Mouse (Mus musculus): Measurements from ENCODE around the gene Unc80. TPM values are rescaled to one million over a fixed set of nuclear protein-coding genes. Genes with fewer than 3 reads are reported as not detected.
A peak's percentile ranks its signal among the peaks of the same experiment; 100 is the strongest.

Gene Unc80
- polyA plus RNA-seq, 1 experiment from 2014 or later: 0.56 TPM

DNA sequence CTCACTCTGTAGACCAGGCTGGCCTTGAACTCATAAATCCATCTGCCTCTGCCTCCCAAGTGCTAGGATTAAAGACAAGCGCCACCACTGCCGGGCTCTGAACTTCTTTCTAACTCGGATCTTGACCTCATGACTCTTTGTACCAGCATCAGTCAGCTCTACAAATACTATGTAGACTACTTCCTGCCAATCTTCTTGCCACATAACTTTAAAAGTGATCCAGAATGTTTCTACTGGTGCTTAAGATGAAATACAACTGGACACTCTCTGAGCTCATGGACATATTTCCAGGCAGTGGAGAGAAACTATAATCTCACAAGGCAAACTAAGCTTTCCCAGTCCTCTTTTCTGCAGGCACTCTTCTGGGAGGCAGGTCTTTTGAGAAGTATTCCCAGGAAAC lies 8.8 kb upstream of the Unc80 start:
- ATAC-seq (ENCODE audit: insufficient read depth, low FRiP score): no peak
- WGBS: 59% methylated on average over 3 of the region's 3 CpGs
- Histone ChIP-seq H3K36me3 (ENCODE audit: control insufficient read depth, insufficient read depth, low read length) (no peaks in the 10 kb centered on the region), H3K9ac (ENCODE audit: low read length) (no peak overlapping the region), H3K4me2 (ENCODE audit: low read depth, low read length) (no peak overlapping the region), H3K4me3 (replicated peaks; ENCODE audit: low read length) (no peak overlapping the region), H3K9me3 (replicated peaks; ENCODE audit: control insufficient read depth, low read length) (no peaks in the 10 kb centered on the region), H3K4me1 (ENCODE audit: control insufficient read depth, insufficient read depth, low read length) (no peaks in the 10 kb centered on the region), H3K27ac (ENCODE audit: low read length) (no peak overlapping the region), H3K27me3 (ENCODE audit: control insufficient read depth, insufficient read depth, low read length) (no peaks in the 10 kb centered on the region)

DNA sequence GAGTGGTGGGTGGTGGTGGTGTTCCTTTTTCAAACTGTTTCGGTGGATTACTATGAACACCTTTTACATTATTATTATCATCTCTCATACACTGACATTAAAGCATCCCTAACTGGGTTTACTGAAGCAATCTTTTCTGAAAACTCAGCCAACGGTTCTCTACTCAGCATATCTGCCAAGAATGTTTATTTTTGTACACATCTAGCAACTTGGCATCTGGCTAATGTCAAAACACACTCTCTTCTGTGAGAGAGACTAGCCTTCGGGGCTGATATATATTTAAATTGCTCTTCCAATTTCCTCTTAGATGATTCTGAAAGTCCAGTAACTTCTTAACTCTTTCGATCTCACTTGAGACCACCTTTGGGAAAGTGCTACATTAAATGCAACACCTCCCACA lies 7.3 kb upstream of the Unc80 start:
- Histone ChIP-seq H3K4me2 (ENCODE audit: low read depth, low read length) (no peak overlapping the region), H3K9ac (ENCODE audit: low read length) (no peak overlapping the region), H3K9me3 (replicated peaks; ENCODE audit: control insufficient read depth, low read length) (no peaks in the 10 kb centered on the region), H3K4me1 (ENCODE audit: control insufficient read depth, insufficient read depth, low read length) (no peaks in the 10 kb centered on the region), H3K4me3 (replicated peaks; ENCODE audit: low read length) (no peak overlapping the region), H3K27me3 (ENCODE audit: control insufficient read depth, insufficient read depth, low read length) (no peaks in the 10 kb centered on the region), H3K27ac (ENCODE audit: low read length) (no peak overlapping the region), H3K36me3 (ENCODE audit: control insufficient read depth, insufficient read depth, low read length) (no peaks in the 10 kb centered on the region)
- 52% methylated on average over 4 of the region's 4 CpGs for WGBS
- ATAC-seq (ENCODE audit: insufficient read depth, low FRiP score): no peak

- Histone ChIP-seq H3K27ac (ENCODE audit: low read length) (no peak overlapping the region), H3K9me3 (replicated peaks; ENCODE audit: control insufficient read depth, low read length) (no peaks in the 10 kb centered on the region)
Observed at GRCm38 (mm10) chr1:66468704-66469020, 495 bp downstream of the Unc80 start.

DNA sequence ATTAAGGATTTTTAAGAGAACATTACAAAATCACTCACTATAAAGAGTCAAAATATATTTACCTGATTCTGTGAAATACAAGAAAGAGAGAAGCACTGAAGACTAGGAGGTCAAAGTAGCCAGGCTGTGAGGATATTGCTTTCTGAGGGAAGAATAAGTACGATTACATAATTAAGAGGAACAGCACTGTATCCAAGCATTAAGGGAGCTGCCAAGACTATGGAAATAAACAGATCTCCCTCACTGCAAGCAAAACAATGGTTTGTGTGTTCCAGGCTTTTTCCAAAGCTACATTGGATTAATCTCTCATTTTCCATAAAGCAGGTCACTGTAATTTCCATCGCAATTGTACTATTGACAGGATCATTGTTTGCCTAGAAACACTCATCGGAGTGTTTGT lies 14.6 kb downstream of the Unc80 start:
- Histone ChIP-seq H3K9ac (ENCODE audit: low read length) (no peak overlapping the region), H3K9me3 (replicated peaks; ENCODE audit: control insufficient read depth, low read length) (no peaks in the 10 kb centered on the region), H3K36me3 (ENCODE audit: control insufficient read depth, insufficient read depth, low read length) (no peaks in the 10 kb centered on the region), H3K27ac (ENCODE audit: low read length) (no peak overlapping the region), H3K27me3 (ENCODE audit: control insufficient read depth, insufficient read depth, low read length) (no peaks in the 10 kb centered on the region), H3K4me3 (replicated peaks; ENCODE audit: low read length) (no peak overlapping the region), H3K4me2 (ENCODE audit: low read depth, low read length) (no peak overlapping the region), H3K4me1 (ENCODE audit: control insufficient read depth, insufficient read depth, low read length) (no peaks in the 10 kb centered on the region)
- no peak for ATAC-seq (ENCODE audit: insufficient read depth, low FRiP score)
- 79% methylated on average over 3 of the region's 3 CpGs for WGBS

More at GRCm38 (mm10) chr1:66468704-66469020, 495 bp downstream of the Unc80 start:
- H3K27me3 ChIP-seq (ENCODE audit: control insufficient read depth, insufficient read depth, low read length): 0 out of 2 replicates have a peak, but pooled peaks cover 4% of the 10 kb centered on the region
- no peaks in the 10 kb centered on the region for H3K4me1 ChIP-seq (ENCODE audit: control insufficient read depth, insufficient read depth, low read length)
- 34% methylated on average over 3 of the region's 3 CpGs for WGBS
- no peak overlapping the region for H3K9ac ChIP-seq (ENCODE audit: low read length)
- peak overlapping the region; percentile 50; the same call in 1 of the 2 replicates for H3K4me3 ChIP-seq (replicated peaks; ENCODE audit: low read length)
- H3K4me2 ChIP-seq (ENCODE audit: low read depth, low read length): peak overlapping the region; percentile 63
- ATAC-seq (ENCODE audit: insufficient read depth, low FRiP score): no peak
- no peaks in the 10 kb centered on the region for H3K36me3 ChIP-seq (ENCODE audit: control insufficient read depth, insufficient read depth, low read length)

- no peak overlapping the region for H3K4me2 ChIP-seq (ENCODE audit: low read depth, low read length)
- no peaks in the 10 kb centered on the region for H3K27me3 ChIP-seq (ENCODE audit: control insufficient read depth, insufficient read depth, low read length)
- H3K9ac ChIP-seq (ENCODE audit: low read length): no peak overlapping the region
- H3K4me1 ChIP-seq (ENCODE audit: control insufficient read depth, insufficient read depth, low read length): no peaks in the 10 kb centered on the region
- no peak overlapping the region for H3K4me3 ChIP-seq (replicated peaks; ENCODE audit: low read length)
- H3K9me3 ChIP-seq (replicated peaks; ENCODE audit: control insufficient read depth, low read length): no peaks in the 10 kb centered on the region
- H3K27ac ChIP-seq (ENCODE audit: low read length): no peak overlapping the region
- ATAC-seq (ENCODE audit: insufficient read depth, low FRiP score): no peak
- H3K36me3 ChIP-seq (ENCODE audit: control insufficient read depth, insufficient read depth, low read length): no peaks in the 10 kb centered on the region
- WGBS: 79% methylated on average over 6 of the region's 6 CpGs
Observed at GRCm38 (mm10) chr1:66493064-66493463, 24.9 kb downstream of the Unc80 start.

DNA sequence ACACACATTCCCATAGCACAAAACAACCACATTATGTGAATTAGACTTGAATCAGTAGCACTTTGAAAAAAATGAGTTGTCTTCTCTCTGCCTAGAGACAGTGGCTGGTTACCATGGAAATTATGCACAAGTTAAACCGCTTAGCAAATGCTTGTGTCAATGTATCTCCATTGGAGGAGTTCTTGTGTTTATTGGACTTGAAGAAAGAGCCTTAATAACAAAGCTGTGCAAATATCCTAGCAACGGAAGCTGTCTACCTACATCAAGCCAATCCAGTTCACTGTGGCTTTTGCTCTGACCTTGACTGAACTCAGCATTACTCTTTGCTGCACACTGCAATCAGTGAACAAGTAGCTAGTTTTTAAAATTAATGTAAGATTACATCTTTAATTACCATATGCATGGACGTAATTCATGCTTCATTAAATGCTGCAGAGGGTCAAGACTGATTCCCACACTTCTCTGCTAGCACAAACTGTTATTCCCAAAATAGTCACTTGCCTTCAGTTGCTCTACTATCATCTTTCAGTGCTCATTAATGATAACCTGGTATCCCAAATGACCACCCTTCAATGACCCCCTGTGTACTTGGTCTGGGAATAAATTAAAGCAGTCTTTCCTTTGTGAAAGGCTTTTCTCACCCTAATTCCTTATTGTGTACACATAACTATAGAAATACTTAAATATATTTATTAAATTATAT lies 27.3 kb downstream of the Unc80 start:
- no peaks in the 10 kb centered on the region for H3K4me1 ChIP-seq (ENCODE audit: control insufficient read depth, insufficient read depth, low read length)

DNA sequence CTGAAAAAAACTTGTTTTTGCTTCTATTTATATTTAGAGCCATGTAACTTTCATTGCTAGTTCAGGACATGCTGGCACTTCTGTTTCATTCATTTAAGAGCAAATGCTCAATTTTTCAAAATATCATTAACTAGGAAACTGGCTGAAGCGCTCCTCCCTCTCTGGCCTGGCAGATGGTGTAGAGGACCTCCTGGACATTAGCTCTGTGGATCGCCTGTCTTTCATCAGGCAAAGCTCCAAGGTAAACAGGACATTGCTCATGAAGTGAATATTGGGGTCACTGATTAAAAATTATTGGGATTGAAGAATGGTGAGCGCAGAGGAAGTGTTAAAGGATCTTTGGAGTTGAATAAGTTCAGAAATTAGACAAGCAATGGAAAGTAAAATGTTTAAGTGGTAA lies 82.6 kb downstream of the Unc80 start:
- no peak overlapping the region for H3K4me2 ChIP-seq (ENCODE audit: low read depth, low read length)
- H3K36me3 ChIP-seq (ENCODE audit: control insufficient read depth, insufficient read depth, low read length): no peaks in the 10 kb centered on the region
- H3K4me3 ChIP-seq (replicated peaks; ENCODE audit: low read length): no peak overlapping the region
- ATAC-seq (ENCODE audit: insufficient read depth, low FRiP score): no peak
- H3K27ac ChIP-seq (ENCODE audit: low read length): no peak overlapping the region
- H3K4me1 ChIP-seq (ENCODE audit: control insufficient read depth, insufficient read depth, low read length): no peaks in the 10 kb centered on the region
- no peak overlapping the region for H3K9ac ChIP-seq (ENCODE audit: low read length)
- H3K27me3 ChIP-seq (ENCODE audit: control insufficient read depth, insufficient read depth, low read length): no peaks in the 10 kb centered on the region
- WGBS: 72% methylated on average over 3 of the region's 3 CpGs
- H3K9me3 ChIP-seq (replicated peaks; ENCODE audit: control insufficient read depth, low read length): no peaks in the 10 kb centered on the region

More for the DNA sequence above, 27.3 kb downstream of the Unc80 start:
- Histone ChIP-seq H3K4me3 (replicated peaks; ENCODE audit: low read length) (no peak overlapping the region), H3K27me3 (ENCODE audit: control insufficient read depth, insufficient read depth, low read length) (no peaks in the 10 kb centered on the region), H3K4me2 (ENCODE audit: low read depth, low read length) (no peak overlapping the region), H3K9ac (ENCODE audit: low read length) (no peak overlapping the region), H3K36me3 (ENCODE audit: control insufficient read depth, insufficient read depth, low read length) (no peaks in the 10 kb centered on the region), H3K27ac (ENCODE audit: low read length) (no peak overlapping the region), H3K9me3 (replicated peaks; ENCODE audit: control insufficient read depth, low read length) (no peaks in the 10 kb centered on the region)
- no peak for ATAC-seq (ENCODE audit: insufficient read depth, low FRiP score)
- WGBS: 60% methylated on average over 3 of the region's 3 CpGs

GRCm38 (mm10) chr1:66552396-66552966 lies 84.3 kb downstream of the Unc80 start:
- no peak for ATAC-seq (ENCODE audit: insufficient read depth, low FRiP score)
- WGBS: 62% methylated on average over 5 of the region's 5 CpGs
- Histone ChIP-seq H3K36me3 (ENCODE audit: control insufficient read depth, insufficient read depth, low read length) (no peaks in the 10 kb centered on the region), H3K9me3 (replicated peaks; ENCODE audit: control insufficient read depth, low read length) (no peaks in the 10 kb centered on the region), H3K4me1 (ENCODE audit: control insufficient read depth, insufficient read depth, low read length) (no peaks in the 10 kb centered on the region), H3K4me3 (replicated peaks; ENCODE audit: low read length) (no peak overlapping the region), H3K9ac (ENCODE audit: low read length) (no peak overlapping the region), H3K4me2 (ENCODE audit: low read depth, low read length) (no peak overlapping the region), H3K27me3 (ENCODE audit: control insufficient read depth, insufficient read depth, low read length) (no peaks in the 10 kb centered on the region), H3K27ac (ENCODE audit: low read length) (no peak overlapping the region)

- Histone ChIP-seq H3K9ac (ENCODE audit: low read length) (no peak overlapping the region), H3K4me2 (ENCODE audit: low read depth, low read length) (no peak overlapping the region), H3K4me3 (replicated peaks; ENCODE audit: low read length) (no peak overlapping the region), H3K27me3 (ENCODE audit: control insufficient read depth, insufficient read depth, low read length) (no peaks in the 10 kb centered on the region), H3K36me3 (ENCODE audit: control insufficient read depth, insufficient read depth, low read length) (no peaks in the 10 kb centered on the region), H3K27ac (ENCODE audit: low read length) (no peak overlapping the region), H3K4me1 (ENCODE audit: control insufficient read depth, insufficient read depth, low read length) (no peaks in the 10 kb centered on the region), H3K9me3 (replicated peaks; ENCODE audit: control insufficient read depth, low read length) (no peaks in the 10 kb centered on the region)
- no peak for ATAC-seq (ENCODE audit: insufficient read depth, low FRiP score)
- WGBS: 95% methylated on average over 1 of the region's 1 CpGs
Observed at GRCm38 (mm10) chr1:66561636-66562270, 93.6 kb downstream of the Unc80 start.
